Mouse (Mus musculus) spleen, adult 2 months (tissue): ENCODE data around the gene Myocd.

Experiments used
- CTCF ChIP-seq: fragments of 200-500 bp; IDR thresholded peaks from 2 replicates; pipeline ENCODE4 v1.5.1; 2011; ENCODE audit warnings: mild to moderate bottlenecking, inconsistent platforms; ENCODE audit not compliant: insufficient read depth, insufficient read length, insufficient replicate concordance; ENCODE audit errors: extremely low read depth
- POLR2A ChIP-seq: fragments of 200-500 bp; IDR thresholded peaks from 2 replicates; pipeline ENCODE4 v1.6.1; 2011; ENCODE audit warnings: low read depth, low read length, inconsistent platforms

DNA sequence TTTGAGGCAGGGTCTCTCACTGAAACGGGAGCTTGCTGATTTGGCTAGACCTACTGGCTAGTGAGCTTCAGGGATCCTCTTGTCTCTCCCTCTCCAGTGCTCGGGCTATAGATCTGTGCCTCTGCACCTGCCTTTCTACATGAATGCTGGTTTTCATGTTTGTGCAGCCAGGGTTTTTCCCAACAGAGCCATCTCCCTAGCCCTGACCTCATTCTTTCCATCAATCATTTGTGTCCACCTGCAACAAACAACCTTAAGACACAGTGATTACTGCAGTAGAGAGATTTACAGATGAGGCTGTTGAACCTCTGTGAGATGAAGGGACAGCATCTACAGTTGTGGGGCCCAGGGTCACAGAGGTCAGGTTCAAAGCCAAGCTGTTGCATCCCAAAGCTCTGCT, 56.0 kb downstream of the Myocd start:
- no peak for TF ChIP-seq CTCF
- no peak for TF ChIP-seq POLR2A
